Mouse (Mus musculus) neural tube, embryonic 15.5 days (tissue): ENCODE measurements around the gene Ubtd1. TPM values are rescaled to one million over a fixed set of nuclear protein-coding genes. Genes with fewer than 3 reads are reported as not detected.

Source experiments
- ATAC-seq: fragments of 200-750 bp; cut with Nextera tagmentation; 2 replicates; pipeline ENCODE4 v1.8.0; 2017; ENCODE audit warnings: mild to moderate bottlenecking, moderate TSS enrichment, moderate library complexity; ENCODE audit not compliant: low FRiP score
- H3K27ac ChIP-seq: fragments of 300-500 bp; sonication (generic); replicated peaks from 2 replicates; pipeline ENCODE4 v1.5.1; 2015; ENCODE audit warnings: mild to moderate bottlenecking, inconsistent platforms
- H3K27me3 ChIP-seq: fragments of 300-500 bp; sonication (generic); replicated peaks from 2 replicates; pipeline ENCODE4 v1.6.1; 2015; ENCODE audit warnings: inconsistent platforms
- H3K36me3 ChIP-seq: fragments of 300-500 bp; sonication (generic); 2 replicates; pipeline ENCODE4 v1.6.1; 2015; ENCODE audit warnings: inconsistent platforms
- H3K4me1 ChIP-seq: fragments of 300-500 bp; sonication (generic); 2 replicates; pipeline ENCODE4 v1.6.1; 2015; ENCODE audit warnings: inconsistent platforms
- H3K4me2 ChIP-seq: fragments of 300-500 bp; sonication (generic); 2 replicates; pipeline ENCODE4 v1.6.1; 2015; ENCODE audit warnings: inconsistent platforms, mild to moderate bottlenecking, moderate library complexity
- H3K4me3 ChIP-seq: fragments of 300-500 bp; sonication (generic); replicated peaks from 2 replicates; pipeline ENCODE4 v1.5.1; 2015; ENCODE audit warnings: mild to moderate bottlenecking, inconsistent platforms
- H3K9ac ChIP-seq: fragments of 300-500 bp; sonication (generic); replicated peaks from 2 replicates; pipeline ENCODE4 v1.6.1; 2015; ENCODE audit warnings: mild to moderate bottlenecking, inconsistent platforms
- H3K9me3 ChIP-seq: fragments of 300-500 bp; sonication (generic); replicated peaks from 2 replicates; pipeline ENCODE4 v1.6.1; 2016; ENCODE audit warnings: inconsistent platforms
- WGBS: fragments of 180-500 bp; shearing (Covaris S2); methylation state at CpG from one replicate; pipeline ENCODE4 v1.1.7; 2015; ENCODE audit warnings: mixed read lengths; 5-methylcytosine and 5-hydroxymethylcytosine counted together
- polyA plus RNA-seq: library from polyadenylated mRNA; unstranded; fragments of >200 nt; fragmentation: Nextera tagmentation; extraction: Ambion mirVana; gene quantifications from 2 replicates; pipeline ENCODE4 v1.2.1, GENCODE M21; 2015

Gene Ubtd1
- polyA plus RNA-seq, 1 experiment from 2014 or later: 14.5 TPM

- Histone ChIP-seq H3K4me3 (no peak overlapping the region), H3K4me2 (no peak overlapping the region), H3K4me1 (no peaks in the 10 kb centered on the region), H3K27ac (no peak overlapping the region), H3K9me3 (no peaks in the 10 kb centered on the region), H3K9ac (no peak overlapping the region), H3K27me3 (no peaks in the 10 kb centered on the region), H3K36me3 (no peaks in the 10 kb centered on the region)
- WGBS: 84% methylated on average over 1 of the region's 1 CpGs
- no peak for ATAC-seq
Observed at GRCm38 (mm10) chr19:42050251-42050650, 68.7 kb downstream of the Ubtd1 start.

- Histone ChIP-seq H3K9me3 (no peaks in the 10 kb centered on the region), H3K9ac (no peak overlapping the region), H3K4me3 (no peak overlapping the region), H3K4me2 (no peak overlapping the region), H3K27me3 (no peaks in the 10 kb centered on the region), H3K27ac (no peak overlapping the region), H3K36me3 (no peaks in the 10 kb centered on the region), H3K4me1 (no peaks in the 10 kb centered on the region)
- no peak for ATAC-seq
- 89% methylated on average over 3 of the region's 3 CpGs for WGBS
Observed at GRCm38 (mm10) chr19:42051351-42051750, 69.8 kb downstream of the Ubtd1 start.

- Histone ChIP-seq H3K9ac (no peak within 1 kb of the TSS), H3K4me1 (no peaks in the 10 kb centered on the region), H3K27ac (no peak within 1 kb of the TSS), H3K9me3 (no peaks in the 10 kb centered on the region), H3K27me3 (no peaks in the 10 kb centered on the region), H3K4me3 (no peak within 1 kb of the TSS), H3K4me2 (no peak within 1 kb of the TSS), H3K36me3 (no peaks in the 10 kb centered on the region)
- ATAC-seq: no peak
- 81% methylated on average over 4 of the region's 4 CpGs for WGBS
Observed at GRCm38 (mm10) chr19:42051948-42052347, 70.4 kb downstream of the Ubtd1 start, which contains the start of gene 4933411K16Rik. TSS of gene 4933411K16Rik (plus strand) at chr19:42052248.

- Histone ChIP-seq H3K27me3 (no peaks in the 10 kb centered on the region), H3K4me1 (no peaks in the 10 kb centered on the region), H3K4me2 (no peak overlapping the region), H3K4me3 (no peak overlapping the region), H3K9ac (no peak overlapping the region), H3K27ac (no peak overlapping the region), H3K36me3 (no peaks in the 10 kb centered on the region), H3K9me3 (no peaks in the 10 kb centered on the region)
- no peak for ATAC-seq
- WGBS: 88% methylated on average over 6 of the region's 6 CpGs
Observed at GRCm38 (mm10) chr19:42054255-42054654, 72.7 kb downstream of the Ubtd1 start.

- Histone ChIP-seq H3K4me2 (no peak overlapping the region), H3K27ac (no peak overlapping the region), H3K4me1 (no peaks in the 10 kb centered on the region), H3K9me3 (no peaks in the 10 kb centered on the region), H3K4me3 (no peak overlapping the region), H3K9ac (no peak overlapping the region), H3K27me3 (no peaks in the 10 kb centered on the region), H3K36me3 (no peaks in the 10 kb centered on the region)
- 76% methylated on average over 2 of the region's 2 CpGs for WGBS
- no peak for ATAC-seq
Observed at GRCm38 (mm10) chr19:42055881-42056280, 74.3 kb downstream of the Ubtd1 start.

GRCm38 (mm10) chr19:42056719-42057409 lies 75.3 kb downstream of the Ubtd1 start:
- Histone ChIP-seq H3K27ac (no peak overlapping the region), H3K4me3 (no peak overlapping the region), H3K36me3 (no peaks in the 10 kb centered on the region), H3K9ac (no peak overlapping the region), H3K9me3 (no peaks in the 10 kb centered on the region), H3K4me2 (no peak overlapping the region), H3K4me1 (no peaks in the 10 kb centered on the region), H3K27me3 (no peaks in the 10 kb centered on the region)
- ATAC-seq: no peak
- 78% methylated on average over 6 of the region's 6 CpGs for WGBS

- Histone ChIP-seq H3K36me3 (no peaks in the 10 kb centered on the region), H3K4me3 (no peak overlapping the region), H3K9me3 (no peaks in the 10 kb centered on the region), H3K4me2 (no peak overlapping the region), H3K27me3 (no peaks in the 10 kb centered on the region), H3K9ac (no peak overlapping the region), H3K4me1 (no peaks in the 10 kb centered on the region), H3K27ac (no peak overlapping the region)
- no peak for ATAC-seq
- 72% methylated on average over 7 of the region's 7 CpGs for WGBS
Observed at GRCm38 (mm10) chr19:42058426-42058825, 76.9 kb downstream of the Ubtd1 start.

- Histone ChIP-seq H3K4me3 (no peak overlapping the region), H3K9ac (no peak overlapping the region), H3K27ac (no peak overlapping the region), H3K27me3 (no peaks in the 10 kb centered on the region), H3K4me2 (no peak overlapping the region), H3K36me3 (no peaks in the 10 kb centered on the region), H3K9me3 (no peaks in the 10 kb centered on the region), H3K4me1 (no peaks in the 10 kb centered on the region)
- ATAC-seq: no peak
- 96% methylated on average over 7 of the region's 7 CpGs for WGBS
Observed at GRCm38 (mm10) chr19:42061443-42061842, 79.9 kb downstream of the Ubtd1 start.

GRCm38 (mm10) chr19:42068441-42069240 lies 87.1 kb downstream of the Ubtd1 start:
- Histone ChIP-seq H3K4me3 (no peak overlapping the region), H3K9me3 (no peaks in the 10 kb centered on the region), H3K36me3 (peaks cover 6% of the 10 kb centered on the region; the same call in 1 of the 2 replicates), H3K4me2 (no peak overlapping the region), H3K27ac (no peak overlapping the region), H3K27me3 (no peaks in the 10 kb centered on the region), H3K4me1 (no peaks in the 10 kb centered on the region), H3K9ac (no peak overlapping the region)
- no peak for ATAC-seq
- 88% methylated on average over 11 of the region's 11 CpGs for WGBS

GRCm38 (mm10) chr19:42069241-42069525 lies 87.6 kb downstream of the Ubtd1 start:
- no peak overlapping the region for H3K4me2 ChIP-seq

GRCm38 (mm10) chr19:42071221-42071620 lies 89.7 kb downstream of the Ubtd1 start:
- no peaks in the 10 kb centered on the region for H3K9me3 ChIP-seq
- ATAC-seq: no peak
- no peaks in the 10 kb centered on the region for H3K27me3 ChIP-seq
- no peak overlapping the region for H3K9ac ChIP-seq
- no peak overlapping the region for H3K4me2 ChIP-seq
- no peak overlapping the region for H3K27ac ChIP-seq
- no peaks in the 10 kb centered on the region for H3K4me1 ChIP-seq
- peaks cover 31% of the 10 kb centered on the region for H3K36me3 ChIP-seq
- no peak overlapping the region for H3K4me3 ChIP-seq
- 85% methylated on average over 7 of the region's 7 CpGs for WGBS

More at GRCm38 (mm10) chr19:42069241-42069525, 87.6 kb downstream of the Ubtd1 start:
- no peaks in the 10 kb centered on the region for H3K4me1 ChIP-seq
- H3K4me3 ChIP-seq: no peak overlapping the region
- no peak overlapping the region for H3K9ac ChIP-seq
- H3K27ac ChIP-seq: no peak overlapping the region
- H3K27me3 ChIP-seq: no peaks in the 10 kb centered on the region
- no peaks in the 10 kb centered on the region for H3K9me3 ChIP-seq
- 69% methylated on average over 6 of the region's 6 CpGs for WGBS
- ATAC-seq: no peak
- peaks cover 10% of the 10 kb centered on the region; the same call in 1 of the 2 replicates for H3K36me3 ChIP-seq
